Comparison of ENCODE assay signal across 17 mouse cellular contexts in genomic region chr17:48905286-48906040, GRCm38 (mm10). TPM values are rescaled to one million over a fixed set of nuclear protein-coding genes. Genes with fewer than 3 reads are reported as not detected.
"Had no signal": no experiment of that assay in that cellular context is flagged by ENCODE, and none has a peak within 500 bp of the region (broad histone marks: within the 10 kb centered on the region; RNA-seq: fewer than 3 reads in every experiment).

No protein-coding gene starts in this region.

- H3K4me3 ChIP-seq: neural tube, embryonic 12.5 days; neural tube, embryonic 13.5 days; neural tube, embryonic 15.5 days; stomach, embryonic 15.5 days had no signal

- H3K4me1 ChIP-seq: neural tube, embryonic 12.5 days; neural tube, embryonic 13.5 days; neural tube, embryonic 15.5 days; stomach, embryonic 15.5 days had no signal

- DNase-seq: retina, postnatal 1 day; right cerebral cortex, adult 18-20 months; right cerebral cortex, postnatal 14 days; right cerebral cortex, postnatal 25 days; right cerebral cortex, postnatal 4 days; spleen, adult 18-20 months; thymus, adult 18-20 months; thymus, adult 2 months; thymus, postnatal 14 days; thymus, postnatal 25 days; thymus, postnatal 36 days had no signal

- H3K4me2 ChIP-seq: neural tube, embryonic 12.5 days; neural tube, embryonic 13.5 days; neural tube, embryonic 15.5 days; stomach, embryonic 15.5 days had no signal

- H3K36me3 ChIP-seq: neural tube, embryonic 12.5 days; neural tube, embryonic 13.5 days; neural tube, embryonic 15.5 days; stomach, embryonic 15.5 days had no signal

- H3K27me3 ChIP-seq: neural tube, embryonic 12.5 days; neural tube, embryonic 13.5 days; neural tube, embryonic 15.5 days; stomach, embryonic 15.5 days had no signal

- H3K9me3 ChIP-seq: neural tube, embryonic 12.5 days; neural tube, embryonic 13.5 days; neural tube, embryonic 15.5 days; stomach, embryonic 15.5 days had no signal

- H3K27ac ChIP-seq: neural tube, embryonic 12.5 days; neural tube, embryonic 13.5 days; neural tube, embryonic 15.5 days; stomach, embryonic 15.5 days; stomach, postnatal 0 days had no signal

- H3K9ac ChIP-seq: neural tube, embryonic 12.5 days; neural tube, embryonic 13.5 days; neural tube, embryonic 15.5 days; stomach, embryonic 15.5 days had no signal

RNA-seq across cellular contexts. Expression of gene Lrfn2, which starts 26.7 kb away (rescaled TPM):
- total RNA-seq: neutrophil, adult 5-6 weeks had no signal
